Mouse (Mus musculus): ENCODE data around the gene Lrrc26. TPM values are rescaled to one million over a fixed set of nuclear protein-coding genes. Genes with fewer than 3 reads are reported as not detected.

Lrrc26 gene
- polyA plus RNA-seq (2012; rRNA removed) (not detected in 2 replicates), polyA plus RNA-seq (2014; fragmentation: Nextera tagmentation; extraction: Ambion mirVana) (not detected in 2 replicates)

DNA sequence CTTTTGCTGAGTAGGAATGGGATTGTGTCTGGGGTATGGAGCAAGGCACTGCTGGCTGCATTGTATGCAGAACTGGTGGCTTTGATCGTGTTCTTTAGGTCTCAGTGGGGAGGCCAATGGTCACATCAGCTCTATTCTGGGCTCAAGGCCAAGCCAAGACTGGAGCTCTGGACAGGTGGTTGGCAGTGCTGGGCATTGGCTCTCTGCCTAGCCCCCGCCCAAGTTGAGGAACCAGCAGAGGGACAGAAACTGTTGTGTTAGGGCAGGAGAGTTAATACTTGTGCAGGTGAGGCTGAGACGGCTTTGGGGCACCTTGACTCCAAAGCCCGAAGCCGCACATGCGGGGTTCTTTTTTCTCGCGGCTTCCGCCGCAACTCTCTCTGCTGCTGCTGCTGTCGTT is at the start of gene Lrrc26:
Gene Lrrc26 (plus strand): TSS at position 265 of the 400 bp plus-strand sequence.
- Histone ChIP-seq H3K27me3 (ENCODE audit: control insufficient read depth, insufficient read depth, low read length) (peaks cover 47% of the 10 kb centered on the region), H3K9me3 (ENCODE audit: control insufficient read depth, low read length) (no peaks in the 10 kb centered on the region), H3K4me2 (ENCODE audit: low read depth) (no peak within 1 kb of the TSS), H3K36me3 (replicated peaks; ENCODE audit: control insufficient read depth, insufficient read depth, low read depth) (peaks cover 4% of the 10 kb centered on the region), H3K4me1 (replicated peaks; ENCODE audit: control insufficient read depth in 2 of 2, insufficient read depth in 2 of 2, low read length in 1 of 2) (peaks cover 0 to 7% of the 10 kb centered on the region in 2 experiments; a peak in 1 of 4 replicates), H3K27ac (no peak within 1 kb of the TSS), H3K9ac (replicated peaks) (no peak within 1 kb of the TSS), H3K4me3 (ENCODE audit: insufficient read depth in 1 of 2, low read depth in 2 of 2, low read length in 2 of 2) (no peak within 1 kb of the TSS)
- no peak for ATAC-seq (ENCODE audit: insufficient read depth)
- no peak for DNase-seq (ENCODE audit: low read depth in 3 of 3, low spot score in 3 of 3)
- 8% methylated on average over 11 of the region's 11 CpGs for WGBS (ENCODE audit: insufficient replicate concordance)
- TF ChIP-seq CTCF (IDR thresholded peaks at IDR 0.05; ENCODE audit: low read depth) (no peak), EP300 (IDR thresholded peaks at IDR 0.05; ENCODE audit: low read depth) (no peak)

- WGBS (ENCODE audit: insufficient replicate concordance): 48% methylated on average over 8 of the region's 8 CpGs
- peak overlapping the region; percentile 49 to 57 for H3K4me3 ChIP-seq (ENCODE audit: insufficient read depth in 1 of 2, low read depth in 2 of 2, low read length in 2 of 2)
- no peak for DNase-seq (ENCODE audit: low read depth in 3 of 3, low spot score in 3 of 3)
- no peak overlapping the region for H3K27ac ChIP-seq
- ATAC-seq (ENCODE audit: insufficient read depth): no peak
- H3K9ac ChIP-seq (replicated peaks): no peak overlapping the region
- H3K4me1 ChIP-seq (replicated peaks; ENCODE audit: control insufficient read depth in 2 of 2, insufficient read depth in 2 of 2, low read length in 1 of 2): peaks cover 4 to 17% of the 10 kb centered on the region in 2 experiments
- H3K27me3 ChIP-seq (ENCODE audit: control insufficient read depth, insufficient read depth, low read length): peaks cover 22% of the 10 kb centered on the region
- no peak for TF ChIP-seq CTCF (IDR thresholded peaks at IDR 0.05; ENCODE audit: low read depth)
- H3K4me2 ChIP-seq (ENCODE audit: low read depth): peak overlapping the region; percentile 75
- no peaks in the 10 kb centered on the region for H3K36me3 ChIP-seq (replicated peaks; ENCODE audit: control insufficient read depth, insufficient read depth, low read depth)
- no peaks in the 10 kb centered on the region for H3K9me3 ChIP-seq (ENCODE audit: control insufficient read depth, low read length)
Measured at GRCm38 (mm10) chr2:25240310-25240709, 49.4 kb upstream of the Lrrc26 start.

- DNase-seq (ENCODE audit: low read depth in 3 of 3, low spot score in 3 of 3) (peak; percentile 45 to 52 (median 47)), ATAC-seq (ENCODE audit: insufficient read depth) (peak; percentile 76)
- Histone ChIP-seq H3K4me3 (ENCODE audit: insufficient read depth in 1 of 2, low read depth in 2 of 2, low read length in 2 of 2) (peak overlapping the region; percentile 49 to 57), H3K9me3 (ENCODE audit: control insufficient read depth, low read length) (no peaks in the 10 kb centered on the region), H3K9ac (replicated peaks) (peak overlapping the region; percentile 32), H3K4me1 (replicated peaks; ENCODE audit: control insufficient read depth in 2 of 2, insufficient read depth in 2 of 2, low read length in 1 of 2) (peaks cover 4 to 17% of the 10 kb centered on the region in 2 experiments), H3K36me3 (replicated peaks; ENCODE audit: control insufficient read depth, insufficient read depth, low read depth) (no peaks in the 10 kb centered on the region), H3K27ac (no peak overlapping the region), H3K27me3 (ENCODE audit: control insufficient read depth, insufficient read depth, low read length) (peaks cover 22% of the 10 kb centered on the region), H3K4me2 (ENCODE audit: low read depth) (peak overlapping the region; percentile 75)
- 2% methylated on average over 29 of the region's 29 CpGs for WGBS (ENCODE audit: insufficient replicate concordance)
- TF ChIP-seq CTCF (IDR thresholded peaks at IDR 0.05; ENCODE audit: low read depth) (no peak), EP300 (IDR thresholded peaks at IDR 0.05; ENCODE audit: low read depth) (no peak)
Measured at GRCm38 (mm10) chr2:25240723-25241437, 48.8 kb upstream of the Lrrc26 start.

DNA sequence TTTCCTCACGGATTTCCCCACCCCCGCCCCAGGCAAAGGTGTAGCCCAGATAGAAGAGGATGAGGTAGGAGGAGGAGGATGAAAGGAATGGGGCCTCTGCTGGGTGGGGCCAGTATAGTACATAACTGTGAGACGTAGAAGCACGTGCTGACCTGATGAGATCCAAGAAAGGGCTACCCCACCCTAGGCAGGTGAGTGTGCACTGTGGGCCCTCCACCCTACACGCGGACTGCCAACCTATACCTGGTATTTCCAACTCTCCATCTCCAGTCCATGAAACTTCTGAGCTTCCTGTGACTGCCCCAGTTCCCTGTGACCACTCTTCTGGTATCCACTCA is 48.3 kb upstream of the Lrrc26 start:
- H3K9ac ChIP-seq (replicated peaks): no peak overlapping the region
- 13% methylated on average over 6 of the region's 6 CpGs for WGBS (ENCODE audit: insufficient replicate concordance)

GRCm38 (mm10) chr2:25242101-25242506 is 47.6 kb upstream of the Lrrc26 start, which contains the start of the genes Rnf208 and Cysrt1:
Gene Rnf208 (plus strand): TSS chr2:25242255.
Gene Cysrt1 (minus strand): TSS chr2:25242452.
- no peak for ATAC-seq (ENCODE audit: insufficient read depth)
- H3K27ac ChIP-seq: no peak within 1 kb of the TSS

More for the DNA sequence above, 48.3 kb upstream of the Lrrc26 start:
- peak overlapping the region; percentile 46 to 57; a peak in 3 of 4 replicates for H3K4me3 ChIP-seq (ENCODE audit: insufficient read depth in 1 of 2, low read depth in 2 of 2, low read length in 2 of 2)
- TF ChIP-seq CTCF (IDR thresholded peaks at IDR 0.05; ENCODE audit: low read depth) (no peak), EP300 (IDR thresholded peaks at IDR 0.05; ENCODE audit: low read depth) (no peak)
- no peak overlapping the region for H3K27ac ChIP-seq
- H3K9me3 ChIP-seq (ENCODE audit: control insufficient read depth, low read length): no peaks in the 10 kb centered on the region
- H3K4me2 ChIP-seq (ENCODE audit: low read depth): peak overlapping the region; percentile 75
- peaks cover 4 to 17% of the 10 kb centered on the region in 2 experiments for H3K4me1 ChIP-seq (replicated peaks; ENCODE audit: control insufficient read depth in 2 of 2, insufficient read depth in 2 of 2, low read length in 1 of 2)
- DNase-seq (ENCODE audit: low read depth in 3 of 3, low spot score in 3 of 3) (no peak), ATAC-seq (ENCODE audit: insufficient read depth) (peak; percentile 27; the same call in 1 of the 2 replicates)
- H3K36me3 ChIP-seq (replicated peaks; ENCODE audit: control insufficient read depth, insufficient read depth, low read depth): no peaks in the 10 kb centered on the region
- peaks cover 22% of the 10 kb centered on the region for H3K27me3 ChIP-seq (ENCODE audit: control insufficient read depth, insufficient read depth, low read length)

More at GRCm38 (mm10) chr2:25242101-25242506, 47.6 kb upstream of the Lrrc26 start, which contains the start of the genes Rnf208 and Cysrt1:
- Histone ChIP-seq H3K4me1 (replicated peaks; ENCODE audit: control insufficient read depth in 2 of 2, insufficient read depth in 2 of 2, low read length in 1 of 2) (peaks cover 4 to 12% of the 10 kb centered on the region in 2 experiments), H3K36me3 (replicated peaks; ENCODE audit: control insufficient read depth, insufficient read depth, low read depth) (no peaks in the 10 kb centered on the region), H3K27me3 (ENCODE audit: control insufficient read depth, insufficient read depth, low read length) (peaks cover 22% of the 10 kb centered on the region), H3K4me3 (ENCODE audit: insufficient read depth in 1 of 2, low read depth in 2 of 2, low read length in 2 of 2) (peak within 1 kb of the TSS; percentile 49 to 57), H3K9ac (replicated peaks) (no peak within 1 kb of the TSS; the same call in 1 of the 2 replicates), H3K4me2 (ENCODE audit: low read depth) (peak within 1 kb of the TSS; percentile 75), H3K9me3 (ENCODE audit: control insufficient read depth, low read length) (no peaks in the 10 kb centered on the region)
- DNase-seq (ENCODE audit: low read depth in 3 of 3, low spot score in 3 of 3): no peak
- TF ChIP-seq EP300 (IDR thresholded peaks at IDR 0.05; ENCODE audit: low read depth) (no peak), CTCF (IDR thresholded peaks at IDR 0.05; ENCODE audit: low read depth) (no peak)
- under 1% methylated on average over 59 of the region's 59 CpGs for WGBS (ENCODE audit: insufficient replicate concordance)
